Mouse (Mus musculus) retina, postnatal 1 day (tissue): Measurements from ENCODE around the gene Slc17a4.

Source experiments
- DNase-seq: peaks from one replicate; pipeline ENCODE4 v3.0.0-alpha.2; 2012

The Slc17a4 gene

GRCm38 (mm10) chr13:23914376-23915167, at the start of gene Slc17a4:
Gene Slc17a4, minus strand, starts transcription at chr13:23915009.
- no peak for DNase-seq

DNA sequence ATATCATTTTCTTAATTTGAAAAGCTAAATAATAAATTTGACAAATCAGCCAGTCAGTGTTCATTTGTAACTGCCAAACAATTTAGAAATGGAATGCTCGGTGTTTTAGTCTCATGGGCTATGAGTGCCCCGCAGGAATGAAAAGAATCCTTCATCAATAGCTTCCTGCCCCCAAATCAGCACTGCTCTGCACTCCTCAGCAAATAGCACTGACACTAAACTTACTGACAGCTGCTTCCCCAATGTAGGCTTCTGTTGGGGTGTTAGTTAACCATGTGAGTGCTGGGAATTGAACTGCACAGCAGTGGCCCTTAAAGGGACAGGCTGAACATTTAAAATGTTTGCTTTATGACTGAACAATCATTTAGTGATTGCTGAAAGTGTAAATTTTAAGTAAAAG, 45.0 kb upstream of the Slc17a4 start:
- DNase-seq: peak; percentile 11

DNA sequence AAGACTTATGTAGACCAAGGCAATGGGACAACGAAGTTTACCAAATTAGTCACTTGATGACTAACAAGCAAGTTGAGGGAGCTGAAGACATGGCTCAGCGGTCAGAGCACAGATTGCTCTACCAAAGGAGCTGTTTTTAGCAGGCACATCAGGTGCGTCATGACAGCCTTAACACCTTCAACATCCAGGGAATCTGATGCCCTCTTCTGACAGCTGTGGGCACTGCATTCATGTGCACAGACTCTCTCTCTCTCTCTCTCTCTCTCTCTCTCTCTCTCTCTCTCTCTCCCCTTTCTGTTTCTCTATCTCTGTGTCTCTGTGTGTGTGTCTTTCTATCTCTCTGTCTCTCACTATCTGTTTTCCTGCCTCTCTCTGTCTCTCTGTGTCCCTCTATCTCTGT, 36.1 kb upstream of the Slc17a4 start:
- DNase-seq: no peak

GRCm38 (mm10) chr13:23949484-23950246, 34.9 kb upstream of the Slc17a4 start:
- DNase-seq: peak; percentile 43

GRCm38 (mm10) chr13:23946254-23946653, 31.4 kb upstream of the Slc17a4 start:
- no peak for DNase-seq

DNA sequence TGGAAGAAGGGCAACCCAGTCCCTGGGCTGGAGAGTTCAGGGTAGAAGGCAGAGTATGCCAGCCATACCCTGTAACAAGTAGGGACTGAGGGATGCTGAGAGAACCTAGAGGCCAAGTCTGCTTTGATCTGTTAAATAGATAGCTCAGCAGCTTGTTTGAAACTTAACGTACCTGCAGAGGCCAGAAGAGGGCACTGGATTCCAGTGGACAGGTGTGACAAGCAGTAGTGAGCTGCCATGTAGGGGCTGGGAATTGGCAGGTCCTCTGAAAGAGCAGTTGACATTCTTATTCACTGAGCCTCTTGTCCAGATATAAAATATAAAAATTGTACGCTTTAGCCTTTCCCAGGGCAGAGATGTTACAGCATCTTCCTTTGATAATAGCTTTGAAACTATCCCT, 28.1 kb upstream of the Slc17a4 start:
- peak; percentile 6 for DNase-seq

- peak; percentile 7 for DNase-seq
Measured at GRCm38 (mm10) chr13:23940291-23940690, 25.5 kb upstream of the Slc17a4 start.

- DNase-seq: no peak
Measured at GRCm38 (mm10) chr13:23938699-23939098, 23.9 kb upstream of the Slc17a4 start.

DNA sequence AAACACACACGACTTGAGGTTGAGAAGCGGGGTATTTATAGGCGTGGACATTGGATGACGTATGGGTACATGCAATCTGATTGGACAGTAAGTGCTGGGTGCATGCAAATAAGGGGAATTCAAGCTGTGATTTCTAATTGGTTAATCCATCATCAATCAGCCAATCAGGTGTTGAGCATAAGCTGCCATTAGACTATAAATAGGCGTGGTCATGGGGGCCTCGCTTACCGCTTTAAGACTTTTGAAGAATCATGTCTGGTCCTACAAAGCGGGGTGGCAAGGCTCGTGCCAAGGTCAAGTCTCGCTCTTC, 19.4 kb upstream of the Slc17a4 start, which contains the start of gene Hist1h2aa:
Gene Hist1h2aa, plus strand, starts transcription at position 252 of the 310 bp plus-strand sequence.
- DNase-seq: no peak

DNA sequence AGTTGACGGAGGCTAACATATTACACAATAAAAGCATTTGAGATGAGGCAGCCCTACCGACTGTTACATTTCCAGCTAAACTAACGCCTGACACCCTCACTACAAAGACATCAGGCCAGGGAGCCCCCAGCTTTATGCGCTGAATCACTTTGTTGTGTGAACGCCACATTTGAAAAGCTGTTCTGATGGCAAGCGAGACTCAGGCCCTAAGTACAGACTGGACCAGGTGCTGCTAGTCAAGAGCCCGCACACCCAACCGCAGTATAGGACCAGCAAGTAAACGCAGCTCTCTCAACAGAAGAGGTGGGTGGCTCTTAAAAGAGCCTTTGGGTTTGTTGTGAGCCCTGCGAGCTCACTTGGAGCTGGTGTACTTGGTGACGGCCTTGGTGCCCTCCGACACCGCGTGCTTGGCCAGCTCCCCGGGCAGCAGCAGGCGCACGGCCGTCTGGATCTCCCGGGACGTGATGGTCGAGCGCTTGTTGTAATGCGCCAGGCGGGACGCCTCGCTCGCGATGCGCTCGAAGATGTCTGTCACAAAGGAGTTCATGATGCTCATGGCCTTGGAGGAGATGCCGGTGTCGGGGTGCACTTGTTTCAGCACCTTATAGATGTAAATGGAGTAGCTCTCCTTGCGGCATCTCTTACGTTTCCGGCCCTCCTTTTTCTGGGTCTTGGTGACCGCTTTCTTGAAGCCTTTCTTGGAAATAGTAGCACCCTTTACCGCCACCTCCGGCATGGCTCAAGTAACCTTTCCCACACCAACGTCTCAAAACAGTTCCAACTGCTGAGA, 18.8 kb upstream of the Slc17a4 start, which contains the start of gene Hist1h2ba:
Gene Hist1h2ba, minus strand, starts transcription at position 736 of the 790 bp plus-strand sequence.
- DNase-seq: no peak

DNA sequence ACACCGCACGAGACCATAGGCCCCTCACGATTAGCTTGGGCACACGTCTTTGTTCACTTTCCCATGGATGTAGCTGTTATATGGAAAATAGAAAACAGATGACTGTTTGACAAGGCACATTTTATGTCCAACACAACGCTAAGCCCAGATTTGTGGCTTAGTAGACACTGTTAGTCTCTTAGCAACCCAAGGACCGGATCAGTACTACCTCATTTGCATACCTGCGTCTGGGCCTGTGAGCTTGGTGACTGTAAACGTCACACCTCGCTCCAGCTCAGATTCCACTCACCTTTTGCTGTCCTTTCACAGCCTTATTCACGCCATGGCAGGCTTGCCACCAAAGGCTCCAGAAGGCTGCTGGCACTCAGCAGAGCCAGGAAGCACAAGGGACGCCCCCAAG, 16.1 kb upstream of the Slc17a4 start:
- DNase-seq: no peak

DNA sequence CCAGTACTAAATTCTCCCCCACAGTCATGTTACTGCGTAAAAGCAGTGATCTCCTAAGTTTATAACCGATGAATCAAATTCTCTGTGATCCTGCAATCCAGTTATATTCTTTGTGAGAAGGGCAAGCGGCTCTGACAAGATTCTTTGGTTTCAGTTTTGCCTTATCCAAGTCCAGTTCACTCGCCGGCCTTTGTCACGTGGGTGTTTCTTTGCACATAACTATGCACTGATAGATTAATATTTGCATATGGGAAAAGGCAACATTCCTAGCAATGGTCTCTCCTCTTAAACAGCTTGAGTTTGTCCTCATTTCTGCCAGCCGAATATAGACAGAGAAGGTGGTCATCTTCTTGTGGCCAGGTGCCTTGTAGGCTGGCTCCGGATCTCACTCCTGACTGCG, 15.7 kb upstream of the Slc17a4 start:
- no peak for DNase-seq

- no peak for DNase-seq
Measured at GRCm38 (mm10) chr13:23928637-23929036, 13.8 kb upstream of the Slc17a4 start.

GRCm38 (mm10) chr13:23925792-23926191, 11.0 kb upstream of the Slc17a4 start:
- no peak for DNase-seq

DNA sequence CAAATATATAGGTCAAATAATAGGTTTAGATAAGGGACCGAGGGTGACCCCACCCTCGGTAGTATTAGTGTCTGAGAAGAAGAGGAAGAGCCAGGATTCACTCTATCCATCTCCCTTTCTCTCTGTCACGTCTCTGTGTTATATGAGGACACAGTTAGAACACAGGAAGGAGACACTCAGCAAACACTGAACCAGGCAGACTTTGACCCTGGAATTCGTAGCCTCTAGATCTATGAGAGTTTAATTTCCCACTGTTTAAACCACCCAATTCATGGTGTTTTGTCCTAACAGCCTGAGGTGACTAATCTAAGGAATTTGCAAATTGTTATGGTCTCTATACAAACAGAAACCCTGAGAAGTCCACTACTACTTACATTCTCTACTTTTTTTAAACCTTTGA, 2.9 kb upstream of the Slc17a4 start:
- no peak for DNase-seq

DNA sequence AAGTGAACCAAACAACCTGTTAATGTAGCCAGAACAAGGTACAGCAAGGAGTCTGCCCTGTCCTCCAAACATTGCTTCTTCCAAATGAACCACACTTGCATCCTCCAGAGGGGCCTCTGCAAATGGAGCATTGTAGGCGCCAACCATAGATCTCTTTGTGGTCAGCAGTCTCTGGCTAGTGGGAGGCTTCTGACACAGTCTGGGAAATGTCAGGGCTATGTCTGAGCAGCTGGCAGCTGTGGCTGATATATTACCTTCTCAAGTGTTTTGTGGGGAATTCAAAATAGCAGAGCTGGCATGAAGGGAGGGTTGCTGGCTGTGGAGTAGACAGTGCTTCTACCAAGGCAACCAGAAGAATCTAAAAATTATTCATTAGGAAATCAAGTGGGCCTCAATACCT, 1.3 kb upstream of the Slc17a4 start:
- DNase-seq: no peak

DNA sequence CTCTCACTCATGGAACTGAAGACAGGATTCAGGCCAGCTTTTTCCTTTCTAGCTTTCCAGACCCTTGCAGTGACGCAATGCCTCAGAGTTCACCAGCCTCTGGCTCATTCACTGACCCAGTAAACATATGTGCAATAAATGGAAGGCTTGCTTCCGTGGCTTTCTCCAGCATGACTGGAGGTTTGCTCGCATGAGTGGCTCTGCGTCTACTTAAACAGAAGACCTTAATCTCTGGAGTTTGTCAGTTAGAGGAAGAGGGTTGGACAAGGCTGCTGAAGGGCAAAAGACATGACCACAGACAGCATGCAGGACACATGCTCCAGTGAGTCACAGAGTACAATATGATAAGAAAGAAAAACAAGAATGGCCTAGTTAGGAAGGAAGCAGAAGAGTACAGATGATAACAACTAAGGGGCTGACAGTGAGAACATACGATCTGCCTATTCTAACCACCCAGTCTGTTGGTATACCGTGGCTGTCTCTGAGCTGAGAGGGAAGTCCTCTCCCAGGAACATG, 960 bp downstream of the Slc17a4 start:
- DNase-seq: peak; percentile 75

GRCm38 (mm10) chr13:23911335-23911734, 3.5 kb downstream of the Slc17a4 start:
- no peak for DNase-seq

- no peak for DNase-seq
Measured at GRCm38 (mm10) chr13:23910121-23910520, 4.7 kb downstream of the Slc17a4 start.

- DNase-seq: no peak
Measured at GRCm38 (mm10) chr13:23906906-23907305, 7.9 kb downstream of the Slc17a4 start.

DNA sequence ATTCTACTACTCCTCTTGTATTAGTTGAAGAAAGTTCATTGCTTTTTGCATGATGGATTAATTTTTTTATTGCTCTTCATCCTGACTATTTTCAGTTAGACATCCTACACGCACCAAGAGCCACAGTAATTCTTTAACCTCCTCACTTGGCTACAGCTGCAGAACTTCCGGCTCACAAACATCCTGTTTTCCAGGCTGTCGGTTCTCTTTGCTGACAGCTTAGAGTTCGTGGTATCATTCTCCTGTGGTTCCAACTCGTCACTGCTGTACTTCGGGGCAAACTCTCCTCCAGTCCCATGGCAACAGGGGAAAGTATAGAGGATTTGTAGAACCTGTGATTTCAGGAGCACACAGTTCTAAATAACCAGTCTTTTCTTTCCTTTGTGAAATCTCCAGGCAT, 16.6 kb downstream of the Slc17a4 start:
- no peak for DNase-seq

- DNase-seq: peak; percentile 83
Measured at GRCm38 (mm10) chr13:23893269-23893593, 21.6 kb downstream of the Slc17a4 start.

DNA sequence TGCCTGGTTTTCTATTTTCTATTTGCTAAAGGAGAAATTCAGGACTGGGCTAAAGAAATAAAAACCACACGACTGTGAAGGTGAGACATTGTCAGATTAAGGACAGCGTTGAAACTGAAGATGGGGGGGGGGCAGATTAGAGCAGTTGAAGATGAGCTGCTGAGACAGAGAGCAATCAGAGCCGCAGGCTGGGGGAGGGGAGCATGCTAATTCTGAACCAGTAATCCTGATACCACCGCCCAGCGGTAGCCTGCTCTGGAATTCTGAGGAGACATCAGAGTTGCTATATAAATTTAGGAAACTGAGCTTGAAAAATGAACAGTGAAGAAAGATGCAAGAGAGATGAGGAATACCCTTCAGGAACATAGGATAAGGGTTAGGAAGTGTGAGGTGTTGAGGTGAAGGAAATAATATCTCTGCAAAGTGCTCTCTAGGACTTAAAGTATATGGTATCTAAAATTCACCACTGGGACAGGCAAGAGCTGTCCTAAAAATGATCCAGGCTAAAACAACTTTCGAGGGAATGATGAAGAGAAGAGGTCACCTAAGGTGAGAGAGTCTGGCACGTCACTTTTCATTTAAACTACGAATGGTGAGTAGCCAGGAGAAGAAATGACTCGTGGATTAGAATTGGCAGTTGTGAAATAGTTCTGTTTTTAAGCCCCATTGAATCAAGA, 22.1 kb downstream of the Slc17a4 start:
- peak; percentile 64 for DNase-seq
